Mouse (Mus musculus) cortical plate, adult 2 months (tissue): ENCODE measurements around the gene Zfp74.

Experiments used
- CTCF ChIP-seq: fragments of 200-500 bp; IDR thresholded peaks from 2 replicates; pipeline ENCODE4 v1.5.1; 2011; ENCODE audit warnings: mild to moderate bottlenecking, control low read depth, low read length; ENCODE audit not compliant: insufficient read depth; ENCODE audit errors: extremely low read depth
- POLR2A ChIP-seq: fragments of 200-500 bp; IDR thresholded peaks from 2 replicates; pipeline ENCODE4 v1.6.1; 2011; ENCODE audit warnings: mild to moderate bottlenecking, low read length, control low read depth; ENCODE audit not compliant: insufficient read depth; ENCODE audit errors: extremely low read depth

DNA sequence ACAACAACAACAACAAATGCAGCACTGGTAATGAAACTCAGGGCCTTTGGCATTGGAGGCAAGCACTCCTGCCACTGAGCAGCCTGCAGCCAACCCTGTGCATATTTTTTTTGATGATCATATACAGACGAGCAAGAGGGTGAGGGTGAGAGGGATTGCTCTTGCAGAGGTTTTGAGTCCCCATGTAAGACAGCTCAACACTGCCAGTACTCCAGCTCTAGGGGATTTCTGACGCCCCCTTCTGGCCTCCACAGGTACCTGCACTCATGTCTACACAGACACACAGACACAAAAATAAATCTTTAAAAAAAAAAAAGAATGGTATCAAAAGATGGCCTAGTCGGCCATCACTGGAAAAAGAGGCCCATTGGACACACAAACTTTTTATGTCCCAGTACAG, 5.1 kb upstream of the Zfp74 start:
- TF ChIP-seq CTCF = no peak
- TF ChIP-seq POLR2A = no peak
